Mouse (Mus musculus): ENCODE measurements at regions not wholly inside any gene's neighbourhood (a gene's known extent, or its start where the extent isn't known, plus 50 kb on each side); places are given as distances from the start of the nearest gene placed in this dataset.

DNA sequence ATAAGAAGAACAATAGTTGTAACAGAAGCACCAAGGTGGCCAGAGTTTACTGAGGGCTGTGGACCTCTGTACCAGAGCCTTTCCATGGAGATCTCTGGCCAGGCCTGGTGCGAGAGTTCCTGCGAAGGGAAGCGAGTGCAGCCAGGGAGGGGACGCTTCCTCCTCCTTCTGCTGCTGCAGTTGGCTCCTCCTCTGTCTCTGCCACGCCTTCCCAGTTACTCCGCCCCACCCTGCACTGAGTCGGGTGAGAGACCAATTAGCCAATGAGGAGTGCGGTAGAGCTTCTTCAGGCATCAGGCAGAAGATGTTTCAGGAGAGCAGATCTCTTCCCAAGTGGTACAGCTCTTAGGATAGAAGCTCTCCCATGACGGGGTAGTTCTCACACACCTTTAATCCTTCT is 69.2 kb upstream of the Epb41l3 start:
- Histone ChIP-seq H3K36me3 (ENCODE audit: control insufficient read depth, insufficient read depth, low read length) (no peaks in the 10 kb centered on the region), H3K4me3 (ENCODE audit: insufficient read depth, low read depth, low read length) (no peak overlapping the region), H3K27ac (ENCODE audit: insufficient read depth, low read depth, low read length) (no peak overlapping the region), H3K27me3 (replicated peaks; ENCODE audit: control insufficient read depth, insufficient read depth, low read length) (no peaks in the 10 kb centered on the region), H3K4me1 (ENCODE audit: control insufficient read depth, insufficient read depth, low read length) (no peaks in the 10 kb centered on the region)
- 52% methylated on average over 9 of the region's 9 CpGs for WGBS
- TF ChIP-seq POLR2A (IDR thresholded peaks at IDR 0.05; ENCODE audit: low read depth, low read length), result no peak
- TF ChIP-seq CTCF (conservative IDR thresholded peaks at IDR 0.05; ENCODE audit: insufficient read depth, insufficient read length, low read depth, low read length), result no peak
- DNase-seq, result no peak

All from kidney, adult 2 months (tissue).